Mouse (Mus musculus) thymus, postnatal 0 days (tissue): ENCODE data around the gene C1d. TPM values are rescaled to one million over a fixed set of nuclear protein-coding genes. Genes with fewer than 3 reads are reported as not detected.

Experiments used
- polyA plus RNA-seq: library from polyadenylated mRNA; unstranded; fragments of >200 nt; fragmentation: Nextera tagmentation; extraction: Ambion mirVana; gene quantifications from 2 replicates; pipeline ENCODE4 v1.2.1, GENCODE M21; 2015

Gene C1d
- polyA plus RNA-seq, 1 experiment from 2014 or later = 122 TPM

Other genes starting within 250 kb of the C1d start
- 3.3 and 3.7 TPM in 2 replicates for gene Cnrip1, start 206.0 kb upstream of the C1d start, polyA plus RNA-seq
- gene Plek, start 205.2 kb upstream of the C1d start, polyA plus RNA-seq = 3.8 and 4.1 TPM in 2 replicates
- 126 and 145 TPM in 2 replicates for gene Ppp3r1, start 98.3 kb upstream of the C1d start, polyA plus RNA-seq
- gene Wdr92, start 75.5 kb upstream of the C1d start, polyA plus RNA-seq = 37.3 and 39.1 TPM in 2 replicates
- gene Pno1, start 46.0 kb upstream of the C1d start, polyA plus RNA-seq = 73.9 and 75.0 TPM in 2 replicates